Mouse (Mus musculus) brown adipose tissue, adult 24 weeks (tissue): ENCODE measurements around the gene Nenf. TPM values are rescaled to one million over a fixed set of nuclear protein-coding genes. Genes with fewer than 3 reads are reported as not detected.

Experiments used
- H3K27ac ChIP-seq: fragments of 200-500 bp; replicated peaks from 2 replicates; pipeline ENCODE4 v1.5.1; 2012; ENCODE audit warnings: low read depth, mild to moderate bottlenecking, low read length
- H3K4me1 ChIP-seq: fragments of 200-500 bp; 2 replicates; pipeline ENCODE4 v1.6.1; 2012; ENCODE audit warnings: low read length, mixed read lengths; ENCODE audit not compliant: control insufficient read depth, insufficient read depth, insufficient read length
- H3K4me3 ChIP-seq: fragments of 200-500 bp; 2 replicates; pipeline ENCODE4 v1.5.1; 2012; ENCODE audit warnings: low read depth, mild to moderate bottlenecking, low read length, moderate library complexity; ENCODE audit not compliant: insufficient read depth
- polyA plus RNA-seq: library from polyadenylated mRNA; stranded (reverse); fragments of >200 nt; gene quantifications from 2 replicates; pipeline ENCODE4 v1.2.4, GENCODE M21; 2012; ENCODE audit not compliant: missing spikeins, insufficient read depth, insufficient read length

Nenf gene
- polyA plus RNA-seq, 1 experiment = 96.2 TPM

- Histone ChIP-seq H3K27ac (no peak overlapping the region), H3K4me1 (peaks cover 4% of the 10 kb centered on the region), H3K4me3 (no peak overlapping the region)
These were observed 12.4 kb downstream of the Nenf start for GRCm38 (mm10) chr1:191305610-191306009.

GRCm38 (mm10) chr1:191304216-191304615 is 13.8 kb downstream of the Nenf start:
- Histone ChIP-seq H3K4me3 (no peak overlapping the region), H3K27ac (0 out of 2 replicates have a peak overlapping the region, but pooled peaks have one; percentile 3), H3K4me1 (peaks cover 4% of the 10 kb centered on the region)

DNA sequence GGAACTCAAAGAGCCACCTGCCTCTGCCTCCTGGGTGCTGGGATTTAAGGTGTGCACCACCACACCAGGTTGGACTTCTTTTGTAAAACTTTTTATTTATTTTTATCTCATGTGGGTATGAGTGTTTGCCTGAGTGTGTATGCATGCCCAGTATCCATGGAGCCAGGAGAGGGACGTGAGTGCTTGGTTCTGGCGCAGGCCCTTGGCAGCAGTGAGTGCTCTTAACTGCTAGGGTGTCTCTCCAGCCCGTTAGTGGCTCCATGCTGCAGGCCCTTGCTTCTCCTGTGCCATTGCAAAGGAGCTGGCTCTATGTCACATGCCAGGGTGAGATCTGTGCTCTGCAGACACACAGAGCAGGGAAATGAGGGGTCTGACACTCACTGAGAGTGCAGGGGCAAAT is 14.3 kb downstream of the Nenf start:
- H3K27ac ChIP-seq = 0 out of 2 replicates have a peak overlapping the region, but pooled peaks have one; percentile 3
- peaks cover 4% of the 10 kb centered on the region for H3K4me1 ChIP-seq
- H3K4me3 ChIP-seq = no peak overlapping the region

DNA sequence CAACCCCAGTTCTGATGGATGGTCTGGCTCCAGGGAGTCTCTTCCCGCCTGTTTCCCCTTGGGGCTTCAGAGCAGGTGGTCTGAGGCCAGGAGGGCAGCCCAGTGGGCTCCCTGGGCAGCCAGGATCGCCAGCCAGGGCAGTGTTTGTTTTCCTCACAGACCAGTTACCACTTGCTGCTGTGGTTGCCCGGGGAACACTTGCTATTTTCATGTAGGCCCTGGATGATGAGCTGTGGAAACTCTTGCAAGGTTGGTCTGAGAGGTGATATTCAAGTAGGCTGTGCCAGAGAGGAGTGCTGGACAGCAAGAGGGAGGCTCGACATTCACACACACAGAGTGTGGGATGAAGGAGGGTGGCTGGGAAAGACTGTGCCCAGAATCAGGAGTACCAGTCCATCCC is 16.1 kb downstream of the Nenf start:
- Histone ChIP-seq H3K4me1 (peaks cover 11% of the 10 kb centered on the region), H3K27ac (no peak overlapping the region), H3K4me3 (no peak overlapping the region)

DNA sequence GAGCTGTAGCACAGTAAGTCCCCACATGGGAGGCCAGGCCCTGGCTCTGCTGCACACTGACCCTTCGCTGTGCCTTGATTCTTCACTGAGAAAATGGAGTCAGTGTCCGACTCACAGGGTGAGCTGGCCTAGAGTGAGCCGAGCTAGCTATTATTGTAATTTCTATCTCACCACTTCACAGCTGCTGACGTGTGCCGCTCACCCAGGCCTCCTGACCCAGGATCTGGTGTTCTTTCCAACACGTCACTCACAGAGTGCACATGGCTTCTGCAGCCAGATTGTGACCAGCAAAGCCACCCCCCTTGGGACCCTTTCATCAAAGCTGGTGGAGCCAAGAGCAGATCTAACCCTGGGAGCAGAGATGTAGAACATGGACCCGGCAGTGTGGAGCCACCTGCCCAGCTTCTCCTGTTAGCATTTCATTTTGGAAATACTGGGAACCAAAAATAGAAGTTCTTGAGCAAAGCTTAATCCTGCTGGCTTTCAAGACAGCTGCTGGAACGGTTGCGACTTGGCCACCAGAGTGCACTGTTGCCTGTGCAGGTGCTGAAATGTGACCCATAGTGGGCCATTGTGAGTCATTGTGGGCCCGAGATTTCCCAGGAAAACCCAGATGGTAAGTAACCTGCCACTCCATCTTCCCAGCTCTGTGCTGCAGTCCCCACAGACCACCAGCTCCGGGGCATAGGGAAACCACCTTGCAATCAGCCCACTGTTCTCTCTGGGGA is 18.6 kb downstream of the Nenf start:
- Histone ChIP-seq H3K4me1 (peaks cover 15% of the 10 kb centered on the region), H3K27ac (peak overlapping the region; percentile 40; the same call in 1 of the 2 replicates), H3K4me3 (no peak overlapping the region)

- no peak overlapping the region for H3K4me3 ChIP-seq
- no peak overlapping the region for H3K27ac ChIP-seq
- peaks cover 11% of the 10 kb centered on the region; the same call in 1 of the 2 replicates for H3K4me1 ChIP-seq
These were observed 19.7 kb downstream of the Nenf start for GRCm38 (mm10) chr1:191298304-191298703.

- no peak overlapping the region for H3K27ac ChIP-seq
These were observed 21.5 kb downstream of the Nenf start for GRCm38 (mm10) chr1:191296445-191296844.

DNA sequence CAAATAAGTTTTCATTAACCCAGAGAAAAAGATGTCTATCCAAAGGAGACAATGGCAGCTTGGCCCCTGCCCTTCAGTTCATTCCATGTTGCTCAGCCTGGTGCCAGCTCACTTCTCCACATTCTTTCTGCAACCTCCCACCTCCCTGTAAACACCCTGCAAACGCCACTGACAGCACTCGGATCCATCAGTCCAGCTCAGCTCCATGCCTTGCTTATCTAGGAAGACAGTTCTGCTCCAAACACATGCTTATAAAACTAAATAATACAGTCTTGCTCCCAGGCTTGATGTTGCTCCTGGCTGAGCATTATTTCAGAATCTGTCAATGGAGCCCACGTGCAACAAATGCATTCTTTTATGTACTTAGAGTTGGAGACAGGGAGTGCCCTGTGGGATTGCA is 22.2 kb downstream of the Nenf start:
- Histone ChIP-seq H3K27ac (no peak overlapping the region), H3K4me1 (peaks cover 11% of the 10 kb centered on the region; the same call in 1 of the 2 replicates), H3K4me3 (no peak overlapping the region)

More at GRCm38 (mm10) chr1:191296445-191296844, 21.5 kb downstream of the Nenf start:
- Histone ChIP-seq H3K4me3 (no peak overlapping the region), H3K4me1 (peaks cover 11% of the 10 kb centered on the region; the same call in 1 of the 2 replicates)

DNA sequence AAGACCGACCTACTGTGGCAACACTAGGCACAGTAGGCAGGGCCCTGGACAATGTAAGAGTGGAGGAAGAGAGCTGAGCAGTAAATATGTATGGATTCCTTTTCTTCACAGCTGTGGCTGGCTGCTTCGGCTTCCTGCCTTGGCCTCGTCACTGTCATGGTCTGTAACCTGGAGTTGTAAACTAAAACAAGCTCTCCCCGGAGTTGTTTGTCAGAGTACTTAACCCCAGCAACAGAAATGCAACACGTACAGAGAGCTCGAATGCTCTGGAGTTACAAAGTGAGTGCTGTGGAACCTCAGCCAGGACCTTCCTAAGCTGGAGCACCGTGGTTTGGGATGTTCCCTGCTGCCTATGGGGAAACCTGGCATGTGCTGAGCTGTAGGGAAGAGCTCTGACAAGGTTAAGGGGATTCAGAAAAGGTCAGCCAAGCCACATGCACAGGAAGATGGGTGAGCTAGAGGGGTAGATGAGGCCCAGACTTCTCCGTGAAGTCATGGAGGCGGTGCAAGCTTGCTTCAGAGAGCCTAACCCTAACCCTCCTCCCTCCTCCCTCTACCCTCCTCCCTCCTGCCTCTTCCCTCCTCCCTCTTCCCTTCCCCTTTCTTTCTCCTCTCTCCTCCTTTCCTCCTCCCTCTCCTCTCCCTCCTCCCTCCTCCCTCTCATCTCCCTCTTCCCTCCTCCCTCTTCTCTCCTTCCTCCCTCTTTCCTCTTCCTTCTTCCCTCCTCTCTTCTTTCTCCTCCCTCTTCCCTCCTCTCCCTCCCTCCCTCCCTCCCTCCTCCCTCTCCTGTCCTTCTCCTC is 23.8 kb downstream of the Nenf start:
- no peak overlapping the region for H3K27ac ChIP-seq
- peaks cover 11% of the 10 kb centered on the region; the same call in 1 of the 2 replicates for H3K4me1 ChIP-seq
- H3K4me3 ChIP-seq = no peak overlapping the region

- no peak overlapping the region for H3K27ac ChIP-seq
- H3K4me1 ChIP-seq = peaks cover 8% of the 10 kb centered on the region; the same call in 1 of the 2 replicates
- H3K4me3 ChIP-seq = no peak overlapping the region
These were observed 24.9 kb downstream of the Nenf start for GRCm38 (mm10) chr1:191293051-191293450.

GRCm38 (mm10) chr1:191292348-191292747 is 25.6 kb downstream of the Nenf start:
- H3K4me3 ChIP-seq = no peak overlapping the region
- peak overlapping the region; percentile 50; the same call in 1 of the 2 replicates for H3K27ac ChIP-seq
- peaks cover 7% of the 10 kb centered on the region; the same call in 1 of the 2 replicates for H3K4me1 ChIP-seq

DNA sequence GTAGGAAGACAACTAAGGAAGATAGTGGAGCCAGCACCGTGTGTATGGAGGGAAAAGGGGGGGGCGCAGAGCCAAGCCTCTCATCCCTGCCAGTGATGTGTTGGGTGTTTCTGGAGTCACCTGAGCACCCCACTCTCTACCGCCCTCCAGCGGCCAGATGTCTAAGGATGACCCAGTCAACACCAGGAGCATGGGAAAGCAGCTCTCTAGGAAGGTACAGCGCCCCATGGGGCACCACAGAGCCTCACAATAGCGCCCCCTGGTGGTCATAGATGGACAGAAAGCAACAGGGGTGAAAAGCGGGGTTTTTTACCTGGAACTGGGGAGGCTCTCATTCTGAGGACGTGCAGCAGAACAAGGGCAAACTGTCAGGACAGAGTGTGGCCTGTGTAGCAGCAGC is 29.2 kb downstream of the Nenf start:
- Histone ChIP-seq H3K4me3 (no peak overlapping the region), H3K27ac (no peak overlapping the region), H3K4me1 (no peaks in the 10 kb centered on the region)

DNA sequence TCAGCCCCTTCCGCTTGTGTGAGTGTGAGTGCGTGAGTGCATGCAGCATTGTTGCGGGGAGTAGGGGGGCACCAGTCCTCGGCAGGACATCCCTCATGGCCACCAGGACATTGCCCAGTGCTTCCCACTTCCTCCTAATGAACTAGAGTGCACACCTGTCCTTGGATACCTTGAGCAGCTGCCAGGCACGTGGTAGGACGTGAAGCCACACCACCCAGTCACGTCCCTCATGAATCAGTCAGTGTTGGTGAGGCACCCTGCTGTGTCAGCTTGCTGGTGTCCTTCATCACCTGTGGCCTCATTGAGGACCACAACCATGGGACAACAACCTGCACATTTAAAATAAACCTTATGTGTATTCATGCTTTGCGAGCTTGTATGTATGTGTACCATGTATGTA is 33.5 kb downstream of the Nenf start:
- no peak overlapping the region for H3K27ac ChIP-seq
- H3K4me1 ChIP-seq = no peaks in the 10 kb centered on the region
- no peak overlapping the region for H3K4me3 ChIP-seq

GRCm38 (mm10) chr1:191283110-191284040 is 34.6 kb downstream of the Nenf start:
- Histone ChIP-seq H3K27ac (0 out of 2 replicates have a peak overlapping the region, but pooled peaks have one; percentile 6), H3K4me1 (no peaks in the 10 kb centered on the region), H3K4me3 (no peak overlapping the region)
